Mouse (Mus musculus) lung, embryonic 16.5 days (tissue): ENCODE measurements around the gene Emb. TPM values are rescaled to one million over a fixed set of nuclear protein-coding genes. Genes with fewer than 3 reads are reported as not detected.

Source experiments
- ATAC-seq: fragments of 200-750 bp; cut with Nextera tagmentation; 2 replicates; pipeline ENCODE4 v1.8.0; 2017; ENCODE audit warnings: low read depth, mild to moderate bottlenecking, moderate library complexity
- H3K27ac ChIP-seq: fragments of 300-500 bp; sonication (generic); 2 replicates; pipeline ENCODE4 v1.5.1; 2014; ENCODE audit warnings: mild to moderate bottlenecking, control low read depth, low read length
- H3K27me3 ChIP-seq: fragments of 300-500 bp; sonication (generic); 2 replicates; pipeline ENCODE4 v1.6.1; 2014; ENCODE audit warnings: low read depth, low read length, mixed read lengths; ENCODE audit not compliant: control insufficient read depth, insufficient read depth
- H3K36me3 ChIP-seq: fragments of 300-500 bp; sonication (generic); 2 replicates; pipeline ENCODE4 v1.6.1; 2014; ENCODE audit warnings: low read length; ENCODE audit not compliant: control insufficient read depth, insufficient read depth
- H3K4me1 ChIP-seq: fragments of 300-500 bp; sonication (generic); replicated peaks from 2 replicates; pipeline ENCODE4 v1.6.1; 2014; ENCODE audit warnings: low read length, mixed read lengths; ENCODE audit not compliant: control insufficient read depth, insufficient read depth
- H3K4me2 ChIP-seq: fragments of 300-500 bp; sonication (generic); 2 replicates; pipeline ENCODE4 v1.6.1; 2014; ENCODE audit warnings: low read depth, low read length, control low read depth
- H3K4me3 ChIP-seq: fragments of 300-500 bp; sonication (generic); 2 replicates; pipeline ENCODE4 v1.5.1; 2014; ENCODE audit warnings: mild to moderate bottlenecking, low read length, control low read depth
- H3K9ac ChIP-seq: fragments of 300-500 bp; sonication (generic); 2 replicates; pipeline ENCODE4 v1.6.1; 2014; ENCODE audit warnings: low read length, control low read depth
- H3K9me3 ChIP-seq: fragments of 300-500 bp; sonication (generic); 2 replicates; pipeline ENCODE4 v1.6.1; 2016; ENCODE audit warnings: low read length; ENCODE audit not compliant: control insufficient read depth
- WGBS: fragments of 180-500 bp; shearing (Covaris S2); extraction: QIAGEN DNeasy Blood & Tissue Kit; methylation state at CpG from one replicate; pipeline ENCODE4 v1.1.7; 2014; 5-methylcytosine and 5-hydroxymethylcytosine counted together
- polyA plus RNA-seq: library from polyadenylated mRNA; unstranded; fragments of >200 nt; fragmentation: Nextera tagmentation; extraction: Ambion mirVana; gene quantifications from 2 replicates; pipeline ENCODE4 v1.2.1, GENCODE M21; 2015

The Emb gene
- polyA plus RNA-seq, 1 experiment from 2014 or later, result 16.2 TPM

DNA sequence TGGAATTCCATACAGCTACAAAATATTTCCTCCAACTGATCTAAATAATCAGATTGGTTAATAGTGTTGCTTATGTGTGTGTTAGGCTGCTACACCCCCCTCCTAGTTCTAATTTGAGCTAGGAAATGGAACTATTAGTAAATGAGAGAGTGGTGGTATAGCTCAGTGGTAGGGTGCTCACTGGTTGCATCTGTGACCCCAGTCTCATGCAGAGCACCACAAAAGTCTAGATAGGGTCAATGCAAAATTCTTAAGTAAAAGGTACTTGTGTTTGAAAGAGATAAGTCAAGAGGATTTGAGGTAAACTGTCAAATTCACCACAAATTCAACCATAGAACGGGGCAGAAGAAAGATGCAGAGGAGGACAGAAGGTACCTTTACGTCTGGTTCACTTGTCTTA lies 10.7 kb upstream of the Emb start:
- H3K4me2 ChIP-seq, result no peak overlapping the region
- H3K4me1 ChIP-seq, result no peaks in the 10 kb centered on the region
- no peak overlapping the region for H3K4me3 ChIP-seq
- H3K9ac ChIP-seq, result no peak overlapping the region
- no peak for ATAC-seq
- H3K27ac ChIP-seq, result no peak overlapping the region
- no peaks in the 10 kb centered on the region for H3K9me3 ChIP-seq
- WGBS, result 83% methylated on average over 2 of the region's 2 CpGs
- H3K27me3 ChIP-seq, result no peaks in the 10 kb centered on the region
- H3K36me3 ChIP-seq, result no peaks in the 10 kb centered on the region

DNA sequence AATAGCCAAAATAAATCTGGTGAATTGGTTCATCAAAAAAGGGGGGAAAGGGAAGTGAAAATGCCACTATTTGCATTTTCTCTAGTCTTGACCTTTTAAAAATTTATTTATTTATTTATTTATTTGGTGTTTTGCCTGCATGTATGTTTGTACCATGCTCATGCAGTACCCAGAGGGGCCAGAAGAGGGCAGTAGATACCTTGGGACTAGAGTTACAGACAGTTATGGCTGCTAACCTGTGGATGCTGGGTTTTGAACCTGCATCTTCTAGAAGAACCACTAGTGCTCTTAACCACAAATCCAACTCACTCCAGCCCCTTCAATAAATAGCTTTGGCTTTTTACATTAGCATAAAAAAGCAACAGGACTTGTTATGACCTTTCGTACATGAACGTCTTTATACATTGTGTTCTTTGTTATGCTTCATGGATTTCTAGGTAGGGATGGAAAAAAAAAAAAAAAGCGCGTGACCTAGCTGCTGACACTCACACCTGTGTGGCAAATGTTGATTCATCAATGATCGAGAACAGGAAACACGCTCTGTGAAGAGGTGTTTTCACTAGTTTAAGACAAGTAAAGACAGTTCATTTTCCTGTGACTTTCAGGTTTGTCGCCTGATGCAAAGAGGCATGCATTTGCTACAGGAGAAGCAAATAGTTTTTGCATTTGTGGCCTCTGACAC lies 9.8 kb upstream of the Emb start:
- no peaks in the 10 kb centered on the region for H3K9me3 ChIP-seq
- ATAC-seq, result no peak
- WGBS, result 83% methylated on average over 7 of the region's 7 CpGs
- H3K36me3 ChIP-seq, result no peaks in the 10 kb centered on the region
- no peaks in the 10 kb centered on the region for H3K27me3 ChIP-seq
- H3K27ac ChIP-seq, result no peak overlapping the region
- no peak overlapping the region for H3K4me2 ChIP-seq
- H3K4me1 ChIP-seq, result no peaks in the 10 kb centered on the region
- no peak overlapping the region for H3K9ac ChIP-seq
- no peak overlapping the region for H3K4me3 ChIP-seq

DNA sequence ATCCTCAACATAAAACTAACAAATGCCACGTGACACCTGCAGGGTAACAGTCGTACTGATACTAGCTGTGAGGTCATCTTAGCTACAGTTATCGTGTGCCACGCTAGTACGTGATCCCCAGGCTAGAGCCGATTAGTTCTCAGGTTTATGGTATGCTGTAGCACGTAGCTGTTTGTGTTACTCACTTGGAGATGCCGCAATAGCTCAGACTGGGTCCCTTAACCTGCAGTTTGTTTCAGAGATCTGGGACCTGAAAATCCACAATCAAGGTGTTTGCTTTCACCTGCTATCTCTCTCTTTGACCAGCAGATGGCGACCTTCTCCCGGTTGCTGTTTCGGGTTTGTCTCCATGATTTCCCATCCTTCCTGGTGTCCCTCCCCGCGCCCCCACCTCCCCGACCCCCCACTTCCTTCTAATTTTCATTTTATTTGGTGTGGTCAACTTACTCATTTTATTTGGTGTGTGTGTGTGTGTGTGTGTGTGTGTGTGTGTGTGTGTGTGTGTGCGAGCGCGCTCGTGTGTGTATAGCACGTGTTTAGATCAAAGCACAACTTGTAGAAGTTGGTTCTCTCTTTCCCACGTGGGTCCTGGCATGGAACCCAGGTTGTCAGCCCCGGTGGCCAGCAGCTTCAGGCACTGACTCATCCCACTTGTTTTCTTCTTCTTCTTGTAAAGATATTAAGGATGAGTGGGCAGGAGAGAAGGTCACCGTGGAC lies 5.4 kb upstream of the Emb start:
- Histone ChIP-seq H3K36me3 (no peaks in the 10 kb centered on the region), H3K4me3 (no peak overlapping the region), H3K9ac (no peak overlapping the region), H3K27ac (no peak overlapping the region), H3K4me1 (no peaks in the 10 kb centered on the region), H3K9me3 (no peaks in the 10 kb centered on the region), H3K4me2 (peak overlapping the region; percentile 10; the same call in 1 of the 2 replicates), H3K27me3 (no peaks in the 10 kb centered on the region)
- WGBS, result 38% methylated on average over 20 of the region's 22 CpGs
- 0 out of 2 replicates have a peak, but pooled peaks have one; percentile 38 for ATAC-seq

DNA sequence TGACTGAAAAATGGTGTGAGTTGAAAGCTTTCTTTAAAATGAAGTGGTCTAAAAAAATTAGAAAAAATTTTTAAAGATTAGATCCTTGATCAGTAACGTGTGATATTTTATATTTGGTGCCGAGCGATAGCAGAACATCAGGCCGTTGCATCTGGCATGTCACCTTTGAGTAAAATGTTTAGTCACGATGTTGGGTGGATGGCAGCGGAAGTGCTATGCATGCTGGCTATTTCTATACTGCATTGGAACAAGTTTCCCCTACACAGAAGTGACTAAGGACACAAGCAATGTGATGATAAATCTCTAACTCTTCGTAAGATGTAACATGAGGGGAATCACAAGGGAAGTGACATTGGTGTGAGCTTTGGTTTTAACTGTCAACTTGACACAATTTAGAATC lies 3.7 kb upstream of the Emb start:
- H3K4me1 ChIP-seq, result no peaks in the 10 kb centered on the region
- H3K9ac ChIP-seq, result no peak overlapping the region
- no peaks in the 10 kb centered on the region for H3K9me3 ChIP-seq
- H3K4me3 ChIP-seq, result no peak overlapping the region
- H3K36me3 ChIP-seq, result no peaks in the 10 kb centered on the region
- no peak for ATAC-seq
- no peak overlapping the region for H3K4me2 ChIP-seq
- WGBS, result 84% methylated on average over 7 of the region's 7 CpGs
- no peak overlapping the region for H3K27ac ChIP-seq
- no peaks in the 10 kb centered on the region for H3K27me3 ChIP-seq

DNA sequence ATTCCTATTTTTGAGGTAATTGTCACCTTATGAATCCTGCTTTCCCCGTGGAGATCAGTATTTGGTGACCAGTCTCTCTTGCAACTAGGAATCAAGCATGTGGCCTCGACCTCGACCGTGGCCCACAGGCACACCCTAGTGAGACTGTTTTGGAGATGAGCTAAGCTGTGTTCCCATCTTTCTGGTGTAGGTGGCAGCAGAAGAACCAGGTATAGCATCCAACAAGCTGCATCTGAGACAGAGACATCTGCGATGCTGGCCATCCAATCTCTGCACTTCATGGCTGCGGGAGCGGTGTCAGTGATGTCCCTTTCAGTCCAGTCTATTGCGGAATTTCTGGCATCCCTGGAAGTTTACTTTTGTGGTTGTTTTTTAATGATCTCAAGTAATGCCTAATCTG lies 2.3 kb upstream of the Emb start:
- ATAC-seq, result no peak
- Histone ChIP-seq H3K9ac (no peak overlapping the region), H3K36me3 (no peaks in the 10 kb centered on the region), H3K27ac (no peak overlapping the region), H3K27me3 (no peaks in the 10 kb centered on the region), H3K4me3 (no peak overlapping the region), H3K4me2 (no peak overlapping the region), H3K4me1 (no peaks in the 10 kb centered on the region), H3K9me3 (no peaks in the 10 kb centered on the region)
- WGBS, result 81% methylated on average over 8 of the region's 8 CpGs

DNA sequence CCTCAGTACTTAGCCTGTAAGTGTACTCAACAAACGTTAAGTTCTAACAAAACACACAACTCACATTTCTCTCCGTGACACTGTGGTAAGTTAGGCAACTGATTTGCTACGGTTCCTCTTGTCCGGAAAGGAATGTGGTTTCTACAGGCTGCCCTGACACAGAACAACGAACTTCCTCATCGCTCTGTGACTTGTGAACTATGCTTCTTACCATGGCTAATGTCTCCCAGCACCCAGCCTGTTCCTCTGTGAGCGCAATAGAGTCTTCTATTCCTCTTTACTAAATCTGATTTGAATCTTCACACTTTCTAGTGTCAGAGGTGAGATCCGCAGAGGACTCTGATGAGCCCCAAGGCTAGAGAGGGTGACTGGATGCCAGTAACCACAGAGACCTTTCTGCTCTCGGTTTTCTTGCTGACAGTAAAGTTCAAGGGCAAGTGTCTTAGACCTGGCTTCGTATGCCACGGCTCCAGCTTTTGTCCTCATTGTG lies 3.1 kb downstream of the Emb start:
- ATAC-seq, result peak; percentile 54; the same call in 1 of the 2 replicates
- Histone ChIP-seq H3K4me2 (no peak overlapping the region), H3K27ac (no peak overlapping the region), H3K4me3 (no peak overlapping the region), H3K9ac (no peak overlapping the region), H3K36me3 (no peaks in the 10 kb centered on the region), H3K27me3 (no peaks in the 10 kb centered on the region), H3K9me3 (no peaks in the 10 kb centered on the region), H3K4me1 (peaks cover 3% of the 10 kb centered on the region)
- WGBS, result 51% methylated on average over 11 of the region's 11 CpGs

DNA sequence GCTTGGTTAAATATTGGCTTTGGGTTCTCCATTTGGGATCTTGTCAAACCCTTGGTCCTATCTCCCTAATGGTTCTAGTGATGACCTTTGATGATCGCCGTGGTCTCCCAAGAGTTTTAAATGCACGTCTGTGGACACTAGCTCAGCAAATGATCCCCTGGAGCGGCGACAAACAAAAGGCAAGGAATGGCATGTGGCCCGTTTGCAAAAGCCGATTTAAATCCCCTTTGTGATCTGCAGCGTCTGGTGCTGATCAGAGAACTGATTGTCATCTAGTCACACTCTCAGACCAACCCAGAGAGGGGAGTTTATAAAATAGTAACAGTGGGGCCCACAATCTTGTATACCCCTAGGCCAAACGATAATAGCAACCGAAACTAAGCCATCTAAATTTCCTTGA lies 7.1 kb downstream of the Emb start:
- no peak overlapping the region for H3K27ac ChIP-seq
- peaks cover 5% of the 10 kb centered on the region for H3K27me3 ChIP-seq
- no peaks in the 10 kb centered on the region for H3K36me3 ChIP-seq
- no peak for ATAC-seq
- H3K9ac ChIP-seq, result no peak overlapping the region
- WGBS, result 24% methylated on average over 10 of the region's 10 CpGs
- H3K9me3 ChIP-seq, result no peaks in the 10 kb centered on the region
- H3K4me2 ChIP-seq, result no peak overlapping the region
- peaks cover 7% of the 10 kb centered on the region for H3K4me1 ChIP-seq
- H3K4me3 ChIP-seq, result no peak overlapping the region

DNA sequence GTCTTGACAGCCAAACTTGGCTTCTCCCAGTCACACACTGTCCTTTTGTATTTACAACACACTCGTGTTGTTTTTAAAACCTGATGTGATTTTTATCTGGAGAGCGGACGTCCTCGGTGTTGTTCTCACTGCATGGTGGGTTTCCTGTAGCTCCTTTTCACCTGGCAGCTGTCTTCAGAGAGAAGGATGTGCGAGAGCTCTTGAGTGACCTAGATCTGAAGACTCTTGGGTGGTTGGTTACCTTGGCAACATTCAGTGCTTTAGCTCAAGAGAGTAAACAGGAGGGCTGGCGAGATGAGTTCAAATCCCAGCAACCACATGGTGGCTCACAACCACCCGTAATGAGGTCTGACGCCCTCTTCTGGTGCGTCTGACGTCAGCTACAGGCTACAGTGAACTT lies 7.8 kb downstream of the Emb start:
- H3K9me3 ChIP-seq, result no peaks in the 10 kb centered on the region
- ATAC-seq, result no peak
- H3K36me3 ChIP-seq, result no peaks in the 10 kb centered on the region
- H3K4me2 ChIP-seq, result no peak overlapping the region
- WGBS, result 18% methylated on average over 10 of the region's 10 CpGs
- peaks cover 12% of the 10 kb centered on the region for H3K27me3 ChIP-seq
- H3K9ac ChIP-seq, result no peak overlapping the region
- H3K4me1 ChIP-seq, result peaks cover 8% of the 10 kb centered on the region
- H3K27ac ChIP-seq, result no peak overlapping the region
- no peak overlapping the region for H3K4me3 ChIP-seq

DNA sequence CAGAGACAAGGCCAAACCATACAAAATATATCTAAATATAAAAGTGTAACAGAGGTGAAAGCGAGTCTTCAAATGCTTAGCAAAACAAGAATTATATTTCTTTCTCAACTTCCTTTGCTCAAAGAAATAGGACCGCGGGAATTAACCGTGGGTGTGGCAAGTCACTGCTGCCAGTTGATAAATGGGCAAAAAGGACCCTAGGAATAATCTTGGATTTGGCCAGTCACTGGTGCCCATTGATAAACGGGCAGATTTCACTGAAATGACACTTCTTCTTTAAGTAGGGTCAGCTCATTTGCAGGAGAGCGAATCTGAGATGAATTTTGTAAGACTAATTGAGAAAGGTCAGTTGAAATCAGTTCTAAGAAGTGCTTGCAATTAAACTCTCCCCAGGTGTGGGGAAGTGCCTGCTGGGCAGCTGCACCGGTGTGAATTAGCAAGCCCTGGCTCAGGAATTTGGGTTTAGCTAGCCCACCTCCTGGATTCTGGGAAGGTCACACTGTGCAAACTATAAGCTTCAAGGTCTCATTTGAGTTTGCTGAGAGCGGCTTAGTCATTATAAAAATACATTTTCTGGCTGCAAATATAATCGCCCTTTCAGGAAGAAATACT lies 8.5 kb downstream of the Emb start:
- Histone ChIP-seq H3K27me3 (peaks cover 17% of the 10 kb centered on the region), H3K27ac (no peak overlapping the region), H3K4me3 (no peak overlapping the region), H3K36me3 (no peaks in the 10 kb centered on the region), H3K9me3 (no peaks in the 10 kb centered on the region), H3K4me1 (peaks cover 11% of the 10 kb centered on the region), H3K9ac (no peak overlapping the region), H3K4me2 (no peak overlapping the region)
- 25% methylated on average over 9 of the region's 9 CpGs for WGBS
- no peak for ATAC-seq
